Mouse (Mus musculus): ENCODE results near the gene Slit3.

- no peak for TF ChIP-seq CTCF (IDR thresholded peaks at IDR 0.05 in 2 of 3, conservative IDR thresholded peaks at IDR 0.05 in 1 of 3; ENCODE audit: control insufficient read depth in 1 of 3, insufficient read depth in 1 of 3, low read depth in 2 of 3, low read length in 3 of 3, poor library complexity in 1 of 3, severe bottlenecking in 1 of 3)
- no peak for TF ChIP-seq GATA1 (IDR thresholded peaks at IDR 0.05; ENCODE audit: low read depth, low read length)
- TF ChIP-seq HCFC1 (IDR thresholded peaks at IDR 0.05; ENCODE audit: low read depth, low read length) = no peak
- TF ChIP-seq MAX (IDR thresholded peaks at IDR 0.05; ENCODE audit: low read length) = no peak
- TF ChIP-seq NRF1 (IDR thresholded peaks at IDR 0.05; ENCODE audit: insufficient read depth, low read depth, low read length, poor library complexity, severe bottlenecking) = no peak
- no peak for TF ChIP-seq POLR2A (IDR thresholded peaks at IDR 0.05; ENCODE audit: control insufficient read depth in 1 of 2, insufficient read depth in 1 of 2, low read depth in 1 of 2, low read length in 2 of 2, poor library complexity in 1 of 2)
- no peak for TF ChIP-seq MAFK (IDR thresholded peaks at IDR 0.05; ENCODE audit: borderline replicate concordance, low read depth, low read length)
- TF ChIP-seq CHD1 (IDR thresholded peaks at IDR 0.05; ENCODE audit: low read depth, low read length) = no peak
- TF ChIP-seq NELFE (IDR thresholded peaks at IDR 0.05; ENCODE audit: low read depth, low read length) = no peak
Measured at GRCm38 (mm10) chr11:35294670-35295069, 173.6 kb downstream of the Slit3 start.

Data from MEL (cell line).